Mouse (Mus musculus) heart, postnatal 0 days (tissue): ENCODE results near the gene Spem2. TPM values are rescaled to one million over a fixed set of nuclear protein-coding genes. Genes with fewer than 3 reads are reported as not detected.

Experiments
- ATAC-seq: fragments of 200-750 bp; cut with Nextera tagmentation; 2 replicates; pipeline ENCODE4 v1.8.0; 2017; ENCODE audit warnings: low read depth, moderate number of reproducible peaks, moderate library complexity; ENCODE audit not compliant: insufficient read depth
- DNase-seq: peaks from one replicate; pipeline ENCODE4 v3.0.0-alpha.2; 2016; ENCODE audit warnings: low spot score
- H3K27ac ChIP-seq: fragments of 300-500 bp; sonication (generic); 2 replicates; pipeline ENCODE4 v1.5.1; 2014; ENCODE audit warnings: low read depth, mild to moderate bottlenecking
- H3K27me3 ChIP-seq: fragments of 300-500 bp; sonication (generic); 2 replicates; pipeline ENCODE4 v1.6.1; 2014; ENCODE audit warnings: low read length, mixed read lengths; ENCODE audit not compliant: control insufficient read depth, insufficient read depth
- H3K36me3 ChIP-seq: fragments of 300-500 bp; sonication (generic); replicated peaks from 2 replicates; pipeline ENCODE4 v1.6.1; 2014; ENCODE audit warnings: low read length, mixed read lengths; ENCODE audit not compliant: control insufficient read depth, insufficient read depth
- H3K4me1 ChIP-seq: fragments of 300-500 bp; sonication (generic); 2 replicates; pipeline ENCODE4 v1.6.1; 2014; ENCODE audit warnings: antibody characterized with exemption; ENCODE audit not compliant: control insufficient read depth, insufficient read depth
- H3K4me2 ChIP-seq: fragments of 300-500 bp; sonication (generic); 2 replicates; pipeline ENCODE4 v1.6.1; 2014; ENCODE audit warnings: low read depth, mild to moderate bottlenecking, low read length, moderate library complexity
- H3K4me3 ChIP-seq: fragments of 300-500 bp; sonication (generic); 2 replicates; pipeline ENCODE4 v1.5.1; 2014; ENCODE audit warnings: low read depth, low read length
- H3K9ac ChIP-seq: fragments of 300-500 bp; sonication (generic); replicated peaks from 2 replicates; pipeline ENCODE4 v1.6.1; 2014; ENCODE audit warnings: low read depth, low read length, mixed read lengths
- H3K9me3 ChIP-seq: fragments of 300-500 bp; sonication (generic); replicated peaks from 2 replicates; pipeline ENCODE4 v1.6.1; 2016; ENCODE audit warnings: low read length; ENCODE audit not compliant: control insufficient read depth
- CTCF ChIP-seq: IDR thresholded peaks from 2 replicates; pipeline ENCODE4 v1.5.1; 2016; ENCODE audit warnings: antibody characterized with exemption, control low read depth, low read depth
- EP300 ChIP-seq: IDR thresholded peaks from 2 replicates; pipeline ENCODE4 v1.6.1; 2016; ENCODE audit warnings: antibody characterized with exemption, low read depth
- WGBS: fragments of 180-500 bp; shearing (Covaris S2); extraction: QIAGEN DNeasy Blood & Tissue Kit; methylation state at CpG from one replicate; pipeline ENCODE4 v1.1.7; 2014; 5-methylcytosine and 5-hydroxymethylcytosine counted together
- polyA plus RNA-seq: library from polyadenylated mRNA; unstranded; fragments of >200 nt; fragmentation: Nextera tagmentation; extraction: Ambion mirVana; gene quantifications from 2 replicates; pipeline ENCODE4 v1.2.1, GENCODE M21; 2015
- total RNA-seq: library from RNA; depleted of rRNA; stranded (reverse); fragments of >200 nt; gene quantifications from 2 replicates; pipeline ENCODE4 v1.2.3, GENCODE M21; 2014; ENCODE audit warnings: low replicate concordance

Gene Spem2
- total and polyA plus RNA-seq, 2 experiments from 2014 or later = not detected

DNA sequence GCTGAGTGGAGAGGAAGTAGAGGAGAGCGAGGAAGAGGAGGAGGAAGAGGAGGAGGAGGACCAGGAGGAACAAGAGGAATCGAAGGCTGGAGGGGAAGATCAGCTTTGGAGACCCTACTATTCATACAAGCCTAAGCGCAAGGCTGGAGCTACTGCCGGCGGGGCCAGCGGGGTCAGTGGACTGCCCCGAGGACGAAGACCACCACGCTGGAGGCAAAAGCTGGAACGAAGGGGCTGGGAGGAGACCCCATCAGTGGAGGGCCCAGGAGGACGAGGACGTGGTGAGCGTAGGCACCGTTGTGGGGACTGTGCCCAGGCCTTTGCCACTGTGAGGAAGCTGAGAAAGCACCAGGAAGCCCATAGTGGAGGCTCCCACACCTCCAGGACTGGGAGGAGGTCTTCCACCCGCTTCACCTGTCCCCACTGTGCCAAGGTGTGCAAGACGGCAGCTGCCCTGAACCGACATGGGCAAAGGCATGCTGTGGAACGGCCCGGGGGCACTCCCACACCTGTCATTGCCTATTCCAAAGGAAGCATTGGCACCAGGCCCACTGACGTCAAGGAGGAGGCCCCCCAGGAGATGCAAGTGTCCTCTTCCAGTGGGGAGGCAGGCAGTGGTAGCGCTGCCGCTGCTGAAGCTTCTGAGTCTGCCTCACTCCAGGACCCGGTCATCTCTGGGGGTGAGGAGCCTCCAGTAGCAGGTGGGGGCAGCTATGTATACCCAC is 39.8 kb downstream of the Spem2 start:
- ATAC-seq (no peak), DNase-seq (no peak)
- no peaks in the 10 kb centered on the region for H3K27me3 ChIP-seq
- TF ChIP-seq EP300 (no peak), CTCF (no peak)
- 0 out of 2 replicates have a peak, but pooled peaks cover 3% of the 10 kb centered on the region for H3K4me1 ChIP-seq
- H3K36me3 ChIP-seq = peaks cover 18% of the 10 kb centered on the region
- no peak overlapping the region for H3K4me2 ChIP-seq
- no peak overlapping the region for H3K27ac ChIP-seq
- WGBS = 59% methylated on average over 23 of the region's 23 CpGs
- no peaks in the 10 kb centered on the region for H3K9me3 ChIP-seq
- H3K9ac ChIP-seq = no peak overlapping the region
- H3K4me3 ChIP-seq = no peak overlapping the region

DNA sequence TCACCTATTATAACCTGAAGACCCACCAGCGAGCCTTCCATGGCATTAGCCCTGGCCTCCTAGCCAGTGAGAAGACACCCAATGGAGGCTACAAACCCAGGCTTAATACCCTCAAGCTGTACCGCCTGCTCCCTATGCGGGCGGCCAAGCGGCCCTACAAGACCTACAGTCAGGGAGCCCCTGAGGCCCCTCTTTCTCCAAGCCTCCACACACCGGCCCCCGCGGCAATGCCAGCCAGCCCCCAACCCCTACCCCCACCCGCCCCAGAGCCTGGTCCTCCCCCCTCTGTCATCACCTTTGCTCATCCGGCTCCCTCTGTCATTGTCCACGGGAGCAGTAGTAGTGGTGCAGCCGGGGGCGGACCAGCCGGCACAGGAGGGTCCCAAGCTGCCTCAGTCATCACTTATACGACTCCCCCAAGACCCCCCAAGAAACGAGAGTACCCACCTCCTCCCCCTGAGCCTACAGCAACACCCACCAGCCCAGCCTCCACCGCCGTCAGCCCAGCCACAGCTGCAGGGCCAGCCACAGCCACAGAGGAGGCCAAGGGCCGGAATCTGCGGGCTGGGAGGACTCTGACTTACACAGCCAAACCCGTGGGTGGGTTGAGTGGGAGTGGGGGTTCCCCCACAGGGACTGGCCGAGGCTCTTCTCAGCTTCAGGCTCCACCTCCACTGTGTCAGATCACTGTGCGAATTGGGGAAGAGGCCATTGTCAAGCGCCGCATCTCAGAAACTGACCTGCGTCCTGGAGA is 40.6 kb downstream of the Spem2 start:
- no peak overlapping the region for H3K4me3 ChIP-seq

DNA sequence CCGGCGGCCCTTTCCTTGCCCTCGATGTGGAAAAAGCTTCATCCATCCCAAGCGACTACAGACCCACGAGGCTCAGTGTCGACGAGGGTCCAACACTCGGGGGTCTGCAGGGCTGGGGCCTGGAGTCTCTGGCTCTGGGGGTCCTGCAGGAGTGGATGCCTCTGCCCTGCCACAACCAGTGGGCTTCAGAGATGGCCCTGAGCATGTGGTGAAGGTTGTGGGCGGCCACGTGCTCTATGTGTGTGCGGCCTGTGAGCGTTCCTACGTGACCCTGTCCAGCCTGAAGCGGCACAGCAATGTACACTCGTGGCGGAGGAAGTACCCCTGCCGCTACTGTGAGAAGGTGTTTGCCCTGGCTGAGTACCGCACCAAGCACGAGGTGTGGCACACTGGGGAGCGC is 41.8 kb downstream of the Spem2 start:
- peaks cover 26% of the 10 kb centered on the region for H3K36me3 ChIP-seq
- no peaks in the 10 kb centered on the region for H3K9me3 ChIP-seq
- no peaks in the 10 kb centered on the region for H3K27me3 ChIP-seq
- H3K4me3 ChIP-seq = no peak overlapping the region
- H3K4me1 ChIP-seq = 0 out of 2 replicates have a peak, but pooled peaks cover 3% of the 10 kb centered on the region
- H3K27ac ChIP-seq = no peak overlapping the region
- no peak for DNase-seq
- TF ChIP-seq EP300 (no peak), CTCF (no peak)
- no peak for ATAC-seq
- WGBS = 87% methylated on average over 20 of the region's 20 CpGs
- H3K9ac ChIP-seq = no peak overlapping the region
- H3K4me2 ChIP-seq = no peak overlapping the region

More for the DNA sequence above, 40.6 kb downstream of the Spem2 start:
- no peaks in the 10 kb centered on the region for H3K9me3 ChIP-seq
- H3K9ac ChIP-seq = no peak overlapping the region
- H3K4me1 ChIP-seq = 0 out of 2 replicates have a peak, but pooled peaks cover 3% of the 10 kb centered on the region
- DNase-seq (no peak), ATAC-seq (no peak)
- WGBS = 59% methylated on average over 26 of the region's 26 CpGs
- H3K4me2 ChIP-seq = no peak overlapping the region
- TF ChIP-seq EP300 (no peak), CTCF (no peak)
- no peak overlapping the region for H3K27ac ChIP-seq
- no peaks in the 10 kb centered on the region for H3K27me3 ChIP-seq
- H3K36me3 ChIP-seq = peaks cover 23% of the 10 kb centered on the region

DNA sequence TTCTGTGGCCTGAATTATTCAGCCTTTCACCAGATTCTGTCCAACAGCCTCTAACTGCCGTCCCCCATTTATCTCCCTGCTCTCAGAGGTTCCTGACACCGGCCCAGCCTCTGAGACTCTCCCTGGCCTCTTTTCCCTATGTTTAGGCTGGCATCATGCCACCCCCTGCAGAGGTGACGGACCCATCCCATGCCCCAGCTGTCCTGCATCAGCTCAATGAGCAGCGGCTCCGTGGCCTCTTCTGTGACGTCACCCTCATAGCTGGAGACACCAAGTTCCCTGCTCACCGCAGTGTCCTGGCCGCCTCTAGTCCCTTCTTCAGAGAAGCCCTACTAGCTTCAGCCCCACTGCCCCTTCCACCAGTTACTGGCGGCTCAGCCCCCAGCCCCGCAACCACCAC is 42.5 kb downstream of the Spem2 start:
- ATAC-seq = no peak
- Histone ChIP-seq H3K4me2 (no peak overlapping the region), H3K36me3 (peaks cover 26% of the 10 kb centered on the region), H3K9ac (no peak overlapping the region), H3K9me3 (no peaks in the 10 kb centered on the region), H3K27me3 (no peaks in the 10 kb centered on the region), H3K4me1 (0 out of 2 replicates have a peak, but pooled peaks cover 3% of the 10 kb centered on the region), H3K27ac (no peak overlapping the region), H3K4me3 (no peak overlapping the region)
- no peak for DNase-seq
- TF ChIP-seq CTCF (no peak), EP300 (no peak)
- whole genome bisulfite sequencing = 63% methylated on average over 10 of the region's 10 CpGs

DNA sequence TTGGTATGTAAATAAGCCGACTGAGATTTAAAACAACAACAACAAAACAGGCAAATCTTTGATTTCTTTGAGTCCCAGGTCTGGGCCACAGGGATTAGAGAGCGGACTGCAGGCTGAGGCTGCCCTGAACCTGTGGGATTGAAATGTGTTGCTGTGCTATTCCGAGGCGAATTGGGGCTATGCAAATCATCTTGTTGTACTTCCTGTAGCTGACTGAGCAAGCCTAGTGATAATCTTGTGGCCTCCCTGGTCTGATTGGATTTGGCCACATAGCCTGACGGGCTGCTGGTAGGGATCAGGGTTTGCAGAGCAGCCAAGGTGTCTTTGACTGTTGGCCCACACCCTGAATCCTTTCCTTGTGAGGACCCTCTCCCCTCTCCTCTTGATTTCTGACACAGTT is 43.3 kb downstream of the Spem2 start:
- H3K27me3 ChIP-seq = no peaks in the 10 kb centered on the region
- DNase-seq (no peak), ATAC-seq (no peak)
- WGBS = 60% methylated on average over 5 of the region's 5 CpGs
- H3K36me3 ChIP-seq = peaks cover 26% of the 10 kb centered on the region
- no peak overlapping the region for H3K27ac ChIP-seq
- H3K4me1 ChIP-seq = 0 out of 2 replicates have a peak, but pooled peaks cover 3% of the 10 kb centered on the region
- no peak overlapping the region for H3K4me3 ChIP-seq
- H3K9me3 ChIP-seq = no peaks in the 10 kb centered on the region
- TF ChIP-seq EP300 = no peak
- TF ChIP-seq CTCF = no peak
- H3K9ac ChIP-seq = no peak overlapping the region
- H3K4me2 ChIP-seq = no peak overlapping the region
